Mouse (Mus musculus) forelimb bud, embryonic 11.5 days (tissue): Measurements from ENCODE around the gene Gse1.

ENCODE experiments used
- DNase-seq: peaks from one replicate; pipeline ENCODE4 v3.0.0-alpha.2; 2012; ENCODE audit warnings: low read depth, low spot score

Gse1 gene

DNA sequence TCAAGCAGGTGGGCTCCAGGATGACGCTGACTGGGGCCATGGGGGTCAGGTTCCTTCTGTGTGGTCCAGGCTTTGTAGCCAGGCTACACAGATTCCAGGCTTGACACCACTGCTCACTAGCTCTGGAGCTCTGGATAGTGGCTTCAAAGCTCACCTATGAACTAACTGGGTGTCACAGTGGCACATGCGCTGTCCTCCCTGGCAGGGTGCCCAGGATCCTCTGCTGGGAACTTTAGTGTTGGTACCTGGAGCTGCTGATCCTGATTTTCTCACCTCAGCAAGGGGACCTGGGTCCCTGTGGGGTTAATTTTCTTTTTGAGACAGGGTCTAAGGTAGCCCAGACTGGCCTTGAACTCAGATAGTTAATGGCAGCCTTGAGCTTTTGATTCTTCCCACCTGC lies 173.0 kb downstream of the Gse1 start:
- DNase-seq: no peak

DNA sequence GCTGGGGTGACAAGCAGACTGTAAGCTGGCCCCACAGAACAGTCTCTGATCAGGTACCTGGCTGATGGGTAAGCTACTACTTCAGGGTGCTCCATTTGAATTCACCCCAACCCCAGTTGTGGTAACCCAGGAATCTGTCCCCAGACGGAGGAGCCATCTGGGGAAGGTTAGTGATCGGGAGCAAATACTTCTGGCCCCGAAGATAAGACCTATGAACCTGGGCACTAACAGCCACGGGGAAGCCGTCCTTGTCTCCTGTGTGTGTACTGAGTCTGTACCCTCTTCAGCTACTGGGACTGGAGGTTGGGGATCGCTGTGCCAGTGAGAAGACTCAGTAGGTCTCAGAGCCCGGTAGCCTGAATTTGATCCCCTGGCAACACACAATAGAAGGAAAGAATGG lies 173.5 kb downstream of the Gse1 start:
- DNase-seq: no peak

DNA sequence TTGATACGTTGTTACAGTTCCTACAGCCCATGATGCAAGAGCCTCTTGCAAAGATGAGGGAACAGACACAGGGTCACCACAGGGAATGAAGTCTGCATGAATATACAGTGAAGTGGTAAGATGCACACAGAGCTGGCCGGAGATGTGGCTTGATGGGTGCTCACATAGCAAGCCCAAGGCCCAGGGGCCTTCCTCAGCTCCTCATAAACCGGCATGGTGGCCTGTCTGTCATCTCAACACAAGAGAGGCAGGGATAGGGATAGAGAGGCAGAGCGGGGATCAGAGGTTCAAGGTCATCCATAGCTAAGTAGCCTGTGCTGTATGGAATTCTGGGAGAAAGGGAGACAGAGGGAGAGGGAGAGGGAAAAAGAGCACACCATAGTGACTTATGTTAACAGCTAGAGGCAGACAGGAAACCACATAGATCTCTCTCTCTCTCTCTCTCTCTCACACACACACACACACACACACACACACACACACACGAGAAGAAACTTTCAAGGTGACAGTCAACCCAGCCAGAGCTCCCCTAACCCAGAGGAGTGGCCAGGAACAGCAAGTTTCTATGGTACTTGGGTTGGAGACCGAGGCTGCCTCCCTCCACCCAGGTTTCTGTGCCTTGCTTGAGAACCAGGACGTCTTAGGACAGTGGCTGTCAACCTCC lies 175.5 kb downstream of the Gse1 start:
- DNase-seq: no peak

DNA sequence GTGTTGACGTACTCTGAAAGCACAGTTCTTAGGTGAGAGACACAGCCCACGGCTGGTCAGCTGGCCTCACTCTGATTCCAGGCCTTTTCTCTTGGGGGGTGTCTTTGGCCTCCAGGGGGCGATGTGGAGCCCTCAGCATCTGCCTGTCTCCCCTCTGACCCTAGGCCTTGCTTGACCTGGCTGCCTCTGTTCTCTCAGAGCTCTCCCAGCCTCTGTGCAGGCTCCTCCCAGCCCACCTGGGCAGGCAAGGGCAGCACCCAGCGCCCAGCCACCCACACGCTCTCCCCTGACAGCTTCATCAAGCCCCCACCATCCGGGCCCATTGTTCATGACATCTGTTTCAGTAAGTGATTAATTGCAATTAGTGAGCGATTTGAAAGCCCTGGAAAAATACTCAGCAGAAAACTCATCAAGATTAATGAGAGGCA lies 176.4 kb downstream of the Gse1 start:
- no peak for DNase-seq

DNA sequence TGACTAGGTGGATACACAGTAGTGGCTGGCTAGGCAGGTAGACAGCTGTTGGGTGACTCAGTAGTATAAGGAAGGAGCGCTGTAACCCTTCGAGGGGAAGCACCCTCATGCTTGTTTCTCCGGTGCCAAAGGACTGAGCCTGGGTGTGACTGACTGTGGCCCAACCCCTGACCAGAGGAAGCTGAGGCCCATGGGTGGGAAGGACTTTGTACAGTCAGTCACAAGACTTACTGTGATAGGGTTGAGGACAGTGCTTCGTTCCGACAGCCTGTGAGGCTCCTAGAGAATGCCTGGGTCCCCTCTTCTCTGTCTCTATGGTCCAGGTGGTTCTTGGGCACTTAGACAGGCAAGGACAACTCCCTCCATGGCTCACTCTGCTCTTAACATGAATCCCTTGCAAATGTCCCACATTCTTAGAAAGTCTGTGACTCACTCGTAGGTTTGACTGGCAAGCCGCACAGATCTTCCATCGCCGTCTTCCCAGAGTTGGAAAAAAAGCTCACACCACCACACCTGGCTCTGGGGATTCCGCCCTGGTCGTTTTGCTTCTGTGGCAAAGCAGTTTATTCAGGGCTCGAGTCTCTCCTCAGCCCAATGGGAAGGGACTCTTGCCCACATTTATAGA lies 177.9 kb downstream of the Gse1 start:
- DNase-seq: no peak

DNA sequence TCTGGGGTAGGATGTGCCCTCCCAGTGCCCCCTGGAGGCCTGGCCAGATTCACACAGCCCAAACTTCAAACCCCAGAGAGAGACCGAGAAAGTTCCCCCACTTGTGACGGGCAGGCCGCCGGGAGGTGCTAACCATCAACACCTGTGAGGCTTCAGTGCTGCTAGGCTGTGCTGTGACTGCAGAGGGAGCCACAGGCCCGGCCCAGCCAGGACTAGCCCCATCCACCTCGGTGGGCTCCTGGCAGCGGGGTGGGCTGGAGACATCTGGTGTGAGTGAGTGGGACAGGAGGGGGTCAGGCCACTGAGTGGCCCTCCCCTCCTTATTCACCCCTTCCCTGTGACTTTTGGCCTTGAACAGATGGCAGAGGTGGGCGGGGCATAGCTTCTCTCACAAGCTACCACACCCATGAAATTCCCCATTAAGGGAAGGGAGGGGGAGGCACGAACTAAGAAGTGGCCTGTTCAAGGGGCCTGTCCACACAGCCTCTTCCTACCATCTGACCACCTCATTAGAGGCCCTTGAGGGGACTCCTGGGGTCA lies 179.5 kb downstream of the Gse1 start:
- peak; percentile 89 for DNase-seq

DNA sequence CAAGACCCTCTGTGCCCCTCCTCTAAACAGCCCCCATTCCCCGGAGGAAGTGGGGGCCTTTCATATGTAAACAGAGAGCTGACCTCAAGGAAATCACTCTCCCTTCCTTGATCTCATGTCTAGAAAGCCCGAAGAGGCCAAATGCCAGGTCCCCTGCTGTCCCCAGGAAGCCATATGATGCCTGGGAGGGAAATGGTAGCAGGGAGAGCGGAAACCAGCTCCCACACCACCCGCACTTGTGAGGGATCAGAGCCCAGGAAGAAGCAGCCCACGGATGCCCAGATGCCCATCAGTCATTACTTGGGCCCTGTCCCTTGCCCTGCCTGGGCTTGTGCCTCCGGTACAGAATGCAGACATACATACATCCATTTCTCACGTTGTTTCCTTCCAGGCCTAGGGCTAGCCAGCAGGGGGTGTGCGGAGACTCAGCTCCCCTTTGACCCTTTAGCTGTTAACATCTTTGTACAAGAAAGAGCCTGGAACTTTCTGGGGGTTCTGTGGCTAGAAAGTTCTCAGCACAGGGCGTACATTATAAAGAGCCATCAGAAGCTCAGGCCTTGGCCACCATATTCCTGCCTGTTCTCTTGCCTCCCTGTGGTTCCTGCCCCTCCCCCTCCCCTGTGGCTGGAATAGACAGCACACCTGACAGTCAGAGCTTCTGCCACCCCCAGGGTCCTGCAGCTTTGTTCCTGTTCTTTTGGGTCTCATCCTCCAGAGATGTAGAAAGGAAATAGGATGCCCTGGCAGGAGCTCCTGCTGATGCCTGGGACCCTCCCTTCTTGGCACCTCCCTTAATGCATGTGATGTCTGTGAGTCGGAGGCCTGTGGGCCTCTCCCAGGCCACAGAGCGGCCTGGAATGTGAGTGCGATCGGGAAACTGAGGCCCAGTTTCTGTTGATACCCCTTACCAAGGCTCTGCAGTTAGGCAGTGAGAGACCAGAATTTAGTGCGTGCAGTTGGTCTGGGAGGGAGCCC lies 180.3 kb downstream of the Gse1 start:
- DNase-seq: no peak

DNA sequence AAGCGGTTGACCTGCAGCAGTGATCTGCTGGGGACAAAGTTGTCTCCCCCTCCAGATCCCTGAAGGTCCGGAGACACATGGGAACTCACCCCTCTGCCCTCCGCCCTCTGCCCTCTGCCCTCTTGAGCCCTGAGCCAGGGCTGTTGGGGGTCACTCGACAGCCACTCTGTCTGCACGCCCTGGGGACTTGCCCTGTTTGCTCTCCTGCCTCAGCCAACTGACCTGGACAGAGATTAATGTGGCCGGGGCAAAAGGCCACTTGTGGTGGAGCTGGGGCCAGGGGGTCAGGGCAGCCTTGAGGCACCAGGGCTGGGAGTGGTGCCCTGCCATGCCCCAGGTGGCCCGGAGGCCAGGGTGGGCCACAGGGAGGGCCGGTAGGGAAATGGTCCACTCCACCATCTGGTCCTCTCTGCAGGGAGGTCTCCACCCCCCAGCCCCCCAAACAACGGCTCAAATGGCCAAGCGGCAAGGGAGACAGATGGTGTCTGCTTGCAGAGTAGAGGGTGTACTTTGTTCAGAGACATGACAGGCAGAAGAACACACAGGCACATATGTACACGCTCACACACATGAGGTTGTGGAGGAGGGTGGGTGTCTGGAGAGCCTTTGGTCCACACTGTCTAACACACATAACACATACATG lies 181.2 kb downstream of the Gse1 start:
- no peak for DNase-seq

DNA sequence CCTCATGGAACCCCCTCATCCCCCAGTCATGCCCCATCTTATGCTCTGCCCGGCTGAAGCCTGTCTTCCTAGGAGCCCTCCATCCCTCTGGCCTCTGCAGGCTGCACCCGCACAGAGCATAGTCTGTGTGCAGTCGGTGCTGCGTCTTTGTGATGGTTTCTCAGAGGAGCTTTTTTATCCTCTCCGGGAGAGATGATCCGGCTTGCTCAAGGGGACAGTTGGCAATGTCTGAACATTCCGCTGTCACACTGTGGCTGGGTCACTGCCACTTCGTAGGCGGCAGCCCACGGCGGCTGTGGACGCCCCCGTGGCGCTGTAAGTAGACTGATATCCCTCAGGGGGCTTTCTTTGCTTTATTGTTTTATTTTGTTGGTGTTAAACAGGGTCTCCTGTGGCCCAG lies 182.8 kb downstream of the Gse1 start:
- DNase-seq: no peak

DNA sequence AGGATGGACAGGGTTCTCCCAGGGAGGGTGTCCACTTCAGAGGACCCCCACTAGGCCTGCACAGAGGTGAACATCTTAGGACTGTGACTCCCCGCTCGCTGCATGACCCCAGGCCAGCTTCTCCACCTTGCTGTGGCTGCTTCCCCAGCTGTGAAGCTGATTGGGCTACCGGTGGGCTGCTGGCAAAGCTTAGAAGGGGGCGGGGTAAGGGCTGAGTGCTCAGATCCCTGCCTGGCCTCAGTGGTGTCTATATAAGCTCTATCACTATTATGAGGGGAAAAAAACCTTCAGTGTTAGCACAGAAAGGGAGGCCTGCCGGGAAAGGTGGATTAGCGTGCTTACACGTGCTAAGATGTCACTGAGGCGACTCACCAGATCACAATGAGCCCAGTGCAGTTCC lies 183.6 kb downstream of the Gse1 start:
- no peak for DNase-seq

DNA sequence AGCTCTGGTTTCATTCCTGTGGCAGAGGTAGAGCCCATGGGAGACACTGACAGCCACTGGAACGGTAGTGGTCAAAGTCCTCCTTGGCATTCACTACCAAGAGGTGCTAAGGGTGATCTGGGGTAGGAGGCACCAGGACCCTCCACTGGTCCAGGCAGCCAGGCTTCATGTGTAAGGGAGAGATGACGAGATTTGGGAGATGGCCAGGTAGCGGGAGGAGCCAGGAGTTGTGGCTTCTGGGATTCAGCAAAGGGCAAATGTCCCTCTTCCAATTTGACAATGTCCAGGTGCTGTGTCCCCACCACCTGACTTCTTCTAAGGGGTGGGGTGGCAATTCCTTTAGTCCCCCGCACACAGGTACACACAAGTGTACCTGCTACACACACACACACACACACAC lies 184.1 kb downstream of the Gse1 start:
- no peak for DNase-seq

DNA sequence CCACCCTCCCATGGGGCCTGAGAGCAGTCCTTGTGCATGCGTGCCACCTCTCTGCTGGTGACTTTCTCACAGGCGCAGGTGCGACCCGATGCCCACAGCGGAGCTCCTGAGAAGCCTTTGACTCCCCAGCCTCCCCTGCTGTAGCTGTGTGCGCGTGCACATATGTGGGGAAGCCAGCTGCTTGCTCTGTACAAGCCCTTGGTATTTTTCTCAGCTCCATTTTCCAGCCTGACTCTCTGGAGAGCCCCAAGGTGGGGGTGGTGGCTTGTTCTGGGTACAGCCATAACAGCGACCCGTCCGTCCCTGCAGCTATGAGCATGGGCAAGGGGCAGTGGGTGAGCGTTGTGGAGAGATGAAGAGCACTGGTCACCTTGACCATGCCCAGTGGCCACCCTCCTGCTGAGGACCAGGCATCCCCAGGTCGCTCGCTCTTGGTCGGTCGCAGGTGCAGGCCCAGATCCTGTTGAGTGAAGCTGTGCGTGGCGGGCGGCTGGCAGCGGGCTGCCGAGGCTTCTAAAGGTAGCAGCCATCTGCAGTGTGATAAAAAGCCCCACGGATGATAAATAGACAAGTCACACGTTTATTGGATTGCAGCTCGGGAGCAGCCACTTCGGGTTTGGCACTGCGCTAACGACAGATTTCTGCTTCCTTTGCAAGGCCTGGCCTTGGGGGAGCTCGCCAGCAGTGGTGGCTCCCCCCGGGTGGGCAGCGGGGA lies 184.8 kb downstream of the Gse1 start:
- DNase-seq: no peak

DNA sequence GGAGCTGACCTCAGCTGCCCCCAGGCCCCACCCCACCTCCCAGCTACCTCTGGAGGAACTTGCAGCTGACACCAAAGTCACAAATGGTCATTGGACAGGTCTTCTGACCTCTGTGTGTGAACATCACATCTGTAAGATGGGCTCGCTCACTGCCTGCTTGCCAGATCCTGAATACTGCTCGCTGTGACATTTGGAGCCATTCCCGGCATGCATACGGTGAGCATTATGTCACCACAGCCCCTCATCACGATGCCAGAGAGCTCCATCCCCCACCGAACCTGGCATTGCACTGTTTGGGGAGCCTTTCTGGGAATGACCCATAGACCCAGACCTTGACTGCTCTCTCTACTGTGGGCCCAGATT lies 185.4 kb downstream of the Gse1 start:
- DNase-seq: no peak

DNA sequence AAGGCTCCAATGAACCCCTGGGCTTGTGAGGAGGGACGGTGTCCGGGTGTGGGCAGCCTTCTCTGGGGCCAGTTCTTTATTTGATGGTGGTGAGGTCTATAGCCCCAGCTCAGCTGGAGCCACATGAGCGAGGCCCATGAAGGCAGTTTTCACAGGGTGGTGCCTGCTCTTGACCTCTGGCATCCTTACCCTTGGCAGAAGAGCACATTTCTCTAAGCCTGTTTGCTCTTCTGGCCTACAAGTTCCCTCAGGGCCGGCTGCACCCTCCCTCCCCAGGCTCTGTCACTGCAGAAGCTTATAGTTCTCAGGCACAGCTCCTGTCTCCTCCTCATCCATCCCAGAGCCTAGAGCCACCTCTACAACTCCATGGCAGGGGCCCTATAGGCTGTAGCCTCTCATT lies 186.0 kb downstream of the Gse1 start:
- no peak for DNase-seq

DNA sequence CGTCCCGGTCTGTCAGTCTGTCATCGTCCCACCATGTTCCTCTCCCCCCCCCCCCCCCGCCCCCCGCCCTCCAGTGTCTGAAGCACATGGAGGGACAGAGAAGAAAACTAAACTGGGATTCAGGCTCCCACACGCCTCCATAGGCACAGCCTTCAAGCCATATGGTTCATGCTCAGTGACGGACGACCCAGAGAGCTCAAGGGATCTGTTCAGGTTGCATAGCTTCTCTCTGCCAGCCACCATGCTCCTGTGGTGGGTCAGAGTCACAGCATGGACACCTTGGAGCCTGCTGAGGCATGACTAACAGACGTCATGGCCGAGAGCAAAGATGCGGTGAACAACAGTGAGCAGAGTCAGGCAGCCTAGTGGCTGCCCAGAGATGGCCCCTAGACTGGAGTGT lies 187.2 kb downstream of the Gse1 start:
- DNase-seq: no peak

DNA sequence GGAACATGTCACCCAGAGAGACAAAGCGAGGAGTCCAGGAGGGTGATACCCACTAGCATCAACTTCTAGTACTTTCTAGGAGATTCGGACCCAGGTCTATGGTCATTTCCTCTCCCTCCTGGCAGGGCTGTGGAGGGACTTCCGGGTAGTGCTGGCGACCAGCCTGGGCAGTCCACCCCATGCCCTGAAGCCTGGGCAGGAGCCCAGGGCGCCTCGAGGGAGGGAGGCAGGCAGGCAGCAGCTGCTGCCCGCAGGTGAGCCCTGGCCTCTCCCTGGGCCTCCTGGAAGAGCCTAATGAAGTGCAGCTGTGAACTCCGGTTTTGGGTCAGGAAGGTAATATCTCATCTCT lies 187.9 kb downstream of the Gse1 start:
- DNase-seq: no peak

DNA sequence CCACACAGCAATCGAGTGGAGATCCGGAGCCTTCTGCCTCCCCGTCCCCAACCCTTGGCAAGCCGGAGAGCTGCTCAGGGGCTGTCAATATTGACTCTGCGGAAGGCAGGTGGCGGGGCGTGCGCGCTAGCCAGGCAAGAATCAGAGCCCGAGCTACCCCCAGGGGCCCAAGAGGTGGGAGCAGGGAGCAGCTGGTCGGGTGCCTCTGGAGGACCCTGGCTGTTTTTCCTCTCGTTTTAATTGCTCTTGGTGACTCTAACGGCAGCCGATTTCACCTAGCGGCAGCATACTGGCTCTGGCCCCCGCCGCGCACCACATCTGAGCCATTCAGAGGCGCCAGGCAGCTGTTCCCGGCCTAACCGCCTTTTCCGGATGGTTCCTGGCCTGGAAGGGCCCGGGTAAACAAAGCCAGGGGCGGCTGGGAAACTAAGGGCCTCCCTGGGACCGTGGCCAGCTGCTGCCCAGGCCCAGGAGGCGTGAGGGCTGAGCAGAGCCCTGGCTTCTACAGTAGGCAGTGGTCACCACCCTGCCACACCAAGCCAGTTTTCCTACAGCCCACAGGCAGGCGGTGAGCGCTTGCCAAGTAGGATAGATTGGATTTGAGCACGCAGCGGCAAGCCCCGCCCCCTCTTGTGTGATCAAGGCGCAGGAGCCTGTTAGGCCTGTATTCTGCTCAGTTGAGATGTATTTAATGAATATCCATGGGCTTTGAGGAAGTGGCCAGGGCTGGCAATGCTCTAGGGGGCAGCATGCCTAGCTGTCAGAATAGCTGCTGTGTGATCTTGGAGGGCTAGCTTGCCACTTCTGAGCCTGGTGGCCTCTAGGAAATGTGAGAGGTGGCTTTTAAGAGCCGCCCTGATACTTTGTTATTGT lies 188.5 kb downstream of the Gse1 start:
- DNase-seq: peak; percentile 72

DNA sequence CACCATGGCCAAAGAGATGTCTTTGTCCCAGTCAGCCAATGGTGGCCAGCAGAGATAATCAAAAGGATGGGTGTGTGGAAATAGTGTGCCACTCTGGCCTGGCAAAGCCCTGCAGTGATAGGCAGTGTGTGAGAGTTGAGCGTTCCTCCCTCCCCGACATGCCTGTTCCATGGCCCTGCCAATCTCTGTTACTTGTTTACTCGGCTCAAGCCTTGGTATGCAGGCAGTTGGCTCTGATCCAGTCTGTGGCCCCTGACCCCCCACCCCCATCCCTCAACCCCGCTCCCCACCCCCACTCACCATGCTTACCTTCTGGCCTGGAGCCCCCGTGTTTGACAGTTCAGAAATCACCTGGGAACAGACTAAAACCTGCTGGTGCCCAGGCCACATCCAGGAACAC lies 189.9 kb downstream of the Gse1 start:
- no peak for DNase-seq

DNA sequence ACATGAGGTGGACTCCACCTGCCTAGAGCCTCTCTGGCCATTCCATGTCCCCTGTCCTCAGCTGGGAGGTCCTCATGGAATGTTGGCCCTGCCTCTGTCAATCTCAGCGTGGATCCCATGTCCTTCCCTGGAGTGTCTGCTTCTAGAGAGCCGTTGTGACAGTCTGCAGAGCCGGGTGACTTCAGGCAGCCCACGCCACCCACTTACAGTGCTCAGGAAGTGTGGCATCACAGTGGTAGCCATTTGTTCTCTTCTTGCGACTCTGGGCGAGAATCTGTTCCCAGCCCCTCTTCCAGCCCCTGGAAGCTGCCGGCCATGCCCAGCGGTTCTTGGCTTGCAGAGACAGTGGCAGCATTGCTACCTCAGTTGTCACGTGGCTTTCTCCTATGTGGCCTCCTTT lies 191.4 kb downstream of the Gse1 start:
- no peak for DNase-seq

DNA sequence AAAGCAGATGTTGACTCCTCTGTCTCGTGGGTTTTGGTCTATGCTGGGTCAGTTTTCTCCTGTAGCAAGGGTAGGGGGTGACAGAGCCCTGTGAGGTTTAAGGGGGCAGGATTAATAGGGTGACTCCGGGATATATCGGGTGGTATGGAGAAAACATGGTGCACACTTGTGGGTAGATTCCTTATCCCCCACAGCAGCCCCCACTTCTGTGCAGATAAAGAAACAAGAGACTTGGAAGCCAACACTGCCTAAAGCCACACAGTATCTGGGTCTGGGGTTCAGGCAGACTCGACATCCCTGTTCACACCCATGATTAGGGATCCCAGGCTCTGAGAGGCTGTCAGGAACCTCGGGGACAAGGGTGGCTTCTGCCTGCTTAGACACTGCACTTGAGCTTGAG lies 192.0 kb downstream of the Gse1 start:
- DNase-seq: no peak
